Mouse (Mus musculus) gastrocnemius, adult 2 months (tissue): Measurements from ENCODE around the gene Lgi4. TPM values are rescaled to one million over a fixed set of nuclear protein-coding genes. Genes with fewer than 3 reads are reported as not detected.

ENCODE experiments used
- DNase-seq: peaks from one replicate; pipeline ENCODE4 v3.0.0; 2022
- H3K27ac ChIP-seq: fragments of 200-600 bp; 2 replicates; pipeline ENCODE4 v1.8.1; 2022; ENCODE audit warnings: mild to moderate bottlenecking
- H3K4me3 ChIP-seq: fragments of 200-600 bp; 2 replicates; pipeline ENCODE4 v1.8.1; 2022; ENCODE audit warnings: mild to moderate bottlenecking, moderate library complexity
- CTCF ChIP-seq: fragments of 200-600 bp; IDR thresholded peaks from 2 replicates; pipeline ENCODE4 v1.8.1; 2022; ENCODE audit warnings: antibody characterized with exemption, mild to moderate bottlenecking, moderate library complexity
- intact Hi-C: fragments of 180-260 bp; cut with DNase I; formaldehyde crosslinking; loops from one replicate; pipeline ENCODE4 v1.15.1; 2025
- total RNA-seq, 2 experiments: library from RNA; stranded (reverse); gene quantifications; 2 replicates each; pipeline ENCODE4 v1.2.3; 2021

Lgi4 gene
- total RNA-seq, 2 experiments from 2014 or later, result 2.4 to 3.3 TPM

DNA sequence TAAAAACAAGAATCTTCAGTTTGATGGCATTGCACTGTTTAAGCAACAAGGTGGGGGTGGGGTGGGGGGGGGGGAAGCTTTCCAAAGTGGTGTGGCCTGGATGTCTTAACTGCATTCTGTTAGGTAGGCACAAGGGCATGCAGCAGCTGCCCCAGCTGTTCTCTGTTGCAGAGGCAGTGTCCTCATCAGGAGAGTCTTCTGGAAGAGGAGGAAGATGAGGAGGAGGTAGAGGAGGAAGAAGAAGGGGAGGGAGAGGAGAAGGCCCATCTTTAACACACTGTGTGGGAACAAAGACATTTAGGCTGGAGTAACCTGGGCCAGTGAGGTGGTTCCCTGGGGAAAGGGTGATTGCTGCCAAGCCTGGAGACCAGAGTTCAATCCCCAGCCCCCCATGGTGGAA is 23.0 kb downstream of the Lgi4 start:
- intact Hi-C loops, result no loop called here
- DNase-seq, result no peak
- no peak overlapping the region for H3K4me3 ChIP-seq
- no peak for TF ChIP-seq CTCF
- peak overlapping the region; percentile 95 for H3K27ac ChIP-seq

DNA sequence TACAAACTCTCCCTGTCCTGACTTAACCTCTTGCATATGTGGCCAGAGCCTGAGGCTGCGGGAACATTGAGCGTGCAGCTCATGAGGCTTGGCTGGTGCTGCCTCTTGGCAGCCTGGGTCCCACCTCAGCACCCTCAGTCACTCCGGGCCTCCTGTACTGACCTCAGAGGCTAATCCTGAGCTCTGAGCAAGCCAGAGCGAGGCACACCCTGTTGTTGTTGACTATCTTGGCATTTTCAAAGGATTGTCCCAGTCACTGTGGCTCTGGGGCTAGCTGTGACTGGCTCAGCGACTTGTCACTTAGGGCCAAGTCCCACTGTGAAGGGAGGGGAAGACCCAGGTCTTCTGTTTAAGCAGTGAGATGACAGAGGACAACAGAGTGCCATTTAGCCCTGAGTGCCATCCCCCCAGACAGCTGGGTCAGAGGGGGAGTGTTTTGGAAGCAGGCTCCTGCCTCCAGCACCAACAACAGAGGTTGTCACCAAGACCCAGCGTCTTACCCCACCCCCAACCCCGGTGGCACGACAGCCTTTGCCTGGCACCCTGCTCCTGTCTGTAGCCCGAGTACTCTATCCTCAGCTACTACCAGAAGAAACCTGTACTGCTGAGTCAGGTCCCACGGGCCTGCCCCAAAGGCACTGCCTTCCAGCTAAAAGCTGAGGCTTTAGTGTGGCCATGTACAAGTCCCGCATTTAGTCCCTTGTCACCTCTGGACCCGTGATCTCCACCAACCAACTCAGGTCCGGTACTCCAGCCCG is 23.9 kb downstream of the Lgi4 start:
- peak; percentile 92 for DNase-seq
- Histone ChIP-seq H3K4me3 (peak overlapping the region; percentile 15), H3K27ac (peak overlapping the region; percentile 95)
- intact Hi-C loops, result no loop called here
- TF ChIP-seq CTCF, result no peak

DNA sequence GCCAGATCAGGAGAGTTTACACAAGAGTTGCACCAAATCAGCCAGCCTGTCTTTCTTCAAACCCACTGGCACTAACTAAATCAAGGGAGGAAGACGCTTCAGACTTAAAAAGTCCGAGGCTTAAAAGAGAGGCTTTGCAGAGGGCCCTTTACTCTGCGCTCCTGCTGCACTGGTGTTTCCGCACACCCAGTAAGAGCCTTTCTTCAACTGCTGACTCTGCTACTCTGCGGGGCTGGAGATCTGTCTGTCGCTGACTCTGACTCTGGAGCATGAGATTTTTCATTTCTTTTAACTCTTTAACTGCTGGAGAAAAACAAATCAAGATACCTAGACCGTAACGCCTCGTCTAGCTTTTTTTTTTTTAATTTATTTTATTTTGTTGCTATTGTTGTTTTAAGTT is 25.0 kb downstream of the Lgi4 start:
- DNase-seq, result no peak

DNA sequence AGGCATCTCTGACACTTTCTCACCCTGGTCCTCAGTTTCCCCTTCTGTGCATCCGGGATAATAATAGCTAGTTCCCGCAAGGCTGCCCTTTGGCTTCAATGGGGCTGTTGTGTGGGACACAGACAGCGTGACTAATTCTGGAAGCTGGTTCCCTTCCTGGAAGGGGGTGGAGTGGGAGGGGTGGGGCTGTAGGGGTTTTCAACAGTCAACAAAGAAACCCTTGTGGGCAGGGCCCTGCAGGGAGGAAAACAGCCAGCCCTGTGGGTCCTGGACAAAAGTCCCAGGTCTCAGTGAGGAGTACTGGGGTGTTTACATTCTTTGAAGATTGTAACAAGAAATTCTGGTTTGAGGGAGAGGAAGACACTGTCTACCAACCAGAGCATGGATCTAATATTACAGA is 26.0 kb downstream of the Lgi4 start:
- Histone ChIP-seq H3K27ac (peak overlapping the region; percentile 95), H3K4me3 (peak overlapping the region; percentile 28)
- peak; percentile 73 for DNase-seq
- intact Hi-C loops, result no loop called here
- no peak for TF ChIP-seq CTCF

More for the DNA sequence above, 25.0 kb downstream of the Lgi4 start:
- no peak overlapping the region for H3K4me3 ChIP-seq
- TF ChIP-seq CTCF, result no peak
- intact Hi-C loops, result no loop called here
- peak overlapping the region; percentile 95 for H3K27ac ChIP-seq

GRCm38 (mm10) chr7:31086175-31086755 is 27.1 kb downstream of the Lgi4 start:
- DNase-seq, result no peak
- TF ChIP-seq CTCF, result no peak
- Histone ChIP-seq H3K4me3 (peak overlapping the region; percentile 28; the same call in 1 of the 2 replicates), H3K27ac (peak overlapping the region; percentile 95)
- intact Hi-C loops, result no loop called here

GRCm38 (mm10) chr7:31087262-31087661 is 28.1 kb downstream of the Lgi4 start:
- intact Hi-C loops, result no loop called here
- Histone ChIP-seq H3K4me3 (no peak overlapping the region), H3K27ac (peak overlapping the region; percentile 95)
- TF ChIP-seq CTCF, result no peak
- DNase-seq, result no peak

- TF ChIP-seq CTCF, result no peak
- Histone ChIP-seq H3K27ac (peak overlapping the region; percentile 95), H3K4me3 (no peak overlapping the region)
- no peak for DNase-seq
- intact Hi-C loops, result no loop called here
These were observed 29.1 kb downstream of the Lgi4 start for GRCm38 (mm10) chr7:31088206-31088605.

DNA sequence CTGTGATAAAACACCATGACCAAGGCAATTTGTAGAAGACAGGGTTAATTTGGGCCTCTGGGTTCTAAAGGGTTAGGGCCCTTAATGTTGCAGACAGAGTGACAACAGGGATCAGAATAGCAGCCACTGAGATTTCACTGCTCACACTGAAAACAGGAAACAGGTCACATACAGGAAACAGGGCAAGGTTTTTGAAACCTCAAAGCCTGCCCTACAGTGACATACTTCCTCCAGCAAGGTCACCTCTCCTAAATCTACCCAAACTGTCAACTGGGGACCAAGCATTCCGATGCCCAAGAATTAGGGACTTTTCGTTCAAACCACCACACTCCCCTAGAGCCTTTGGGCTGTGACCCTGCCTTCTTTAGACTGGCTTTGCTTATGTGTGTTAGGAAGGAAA is 30.6 kb downstream of the Lgi4 start:
- intact Hi-C loops, result loop anchor here (10.0 kb wide), 1 partner anchor 215 kb away; no protein-coding TSS in a partner anchor

DNA sequence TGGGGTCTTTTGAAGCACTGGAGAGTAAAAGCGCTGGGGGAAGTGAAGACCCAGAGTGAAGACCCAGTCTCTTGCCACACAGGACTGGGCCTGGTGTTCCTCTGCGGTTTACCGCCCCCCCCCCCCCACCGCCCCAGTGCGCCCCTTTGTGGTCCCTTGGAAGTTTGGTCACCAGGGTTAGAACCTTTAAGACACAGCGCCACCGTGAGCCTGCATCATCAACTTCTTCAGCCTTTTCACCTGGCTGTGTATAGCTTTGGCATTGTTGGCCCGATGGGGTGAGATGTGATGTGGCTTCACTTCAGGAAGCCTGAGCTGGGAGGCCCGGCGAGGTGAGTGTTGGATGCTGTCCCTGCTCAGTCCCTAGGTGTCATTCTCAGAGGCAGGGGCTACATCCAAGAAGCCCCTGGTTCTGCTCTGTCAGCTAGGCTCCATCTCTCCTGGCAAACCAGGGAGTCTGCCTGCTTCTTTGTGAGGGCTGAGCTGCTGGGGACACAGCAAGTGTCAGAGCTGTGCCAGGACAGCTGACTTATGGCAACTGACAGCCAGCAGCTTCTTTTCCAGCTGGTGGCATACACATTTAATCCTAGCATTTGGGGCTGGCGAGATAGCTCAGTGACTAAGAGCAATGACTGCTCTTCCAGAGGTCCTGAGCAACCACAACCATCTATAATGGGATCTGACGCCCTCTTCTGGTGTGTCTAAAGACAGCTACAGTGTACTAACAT is 35.8 kb downstream of the Lgi4 start:
- Histone ChIP-seq H3K27ac (peak overlapping the region; percentile 36), H3K4me3 (no peak overlapping the region)
- no peak for DNase-seq
- intact Hi-C loops, result loop anchor here (2.0 to 10.0 kb wide), 3 partner anchors 16 to 220 kb away; no protein-coding TSS in a partner anchor
- TF ChIP-seq CTCF, result peak; percentile 46

More for the DNA sequence above, 30.6 kb downstream of the Lgi4 start:
- H3K27ac ChIP-seq, result peak overlapping the region; percentile 8; the same call in 1 of the 2 replicates
- TF ChIP-seq CTCF, result no peak
- no peak overlapping the region for H3K4me3 ChIP-seq
- no peak for DNase-seq

GRCm38 (mm10) chr7:31096892-31097564 is 37.9 kb downstream of the Lgi4 start:
- no peak for DNase-seq
- intact Hi-C loops, result loop anchor here (1.0 to 10.0 kb wide), 3 partner anchors 38 to 222 kb away; partner anchors contain the start of gene Lgi4
- no peak for TF ChIP-seq CTCF
- Histone ChIP-seq H3K4me3 (no peak overlapping the region), H3K27ac (peak overlapping the region; percentile 62; the same call in 1 of the 2 replicates)

GRCm38 (mm10) chr7:31097583-31098248 is 38.6 kb downstream of the Lgi4 start:
- no peak; the same call in none of the 2 replicates for TF ChIP-seq CTCF
- H3K27ac ChIP-seq, result peak overlapping the region; percentile 78
- intact Hi-C loops, result loop anchor here (1.0 to 10.0 kb wide), 3 partner anchors 38 to 223 kb away; partner anchors contain the start of gene Lgi4
- H3K4me3 ChIP-seq, result peak overlapping the region; percentile 60
- peak; percentile 94 for DNase-seq
